Mouse (Mus musculus) Patski (cell line): ENCODE results near the gene Prdx2. TPM values are rescaled to one million over a fixed set of nuclear protein-coding genes. Genes with fewer than 3 reads are reported as not detected.

Source experiments
- ATAC-seq: fragments of 100-300 bp; one replicate; pipeline ENCODE4 v1.8.0; 2021
- CTCF ChIA-PET: fragments of 350-600 bp; sonication (Branson Sonifier 250); formaldehyde crosslinking; loops from one replicate; lab custom pipeline; 2022; ENCODE audit warnings: inconsistent platforms; lab: Charles Lee
- POLR2A ChIA-PET: fragments of 350-600 bp; sonication (Branson Sonifier 250); formaldehyde crosslinking; loops from one replicate; lab custom pipeline; 2022; ENCODE audit warnings: antibody characterized with exemption, inconsistent platforms; lab: Charles Lee
- DNase-seq: peaks from one replicate; pipeline ENCODE4 v3.0.0-alpha.2; 2011; ENCODE audit warnings: low read depth, low spot score
- H3K27me3 ChIP-seq: fragments of 371-371 bp; one replicate; pipeline ENCODE4 v1.5.1; 2021
- CTCF ChIP-seq: fragments of 100-300 bp; IDR thresholded peaks from one replicate; pipeline ENCODE4 v1.5.1; 2021
- in situ Hi-C: fragments of 300-500 bp; cut with MboI; formaldehyde crosslinking; loops from 3 replicates; pipeline ENCODE4 v1.11.1; 2018; ENCODE audit warnings: low pct_unique_long_range_greater_than_20kb, mixed read lengths
- polyA plus RNA-seq: library from polyadenylated mRNA; unstranded; gene quantifications from one replicate; pipeline ENCODE4 v1.2.3, GENCODE M21; 2021

Prdx2 gene
- polyA plus RNA-seq, 1 experiment from 2014 or later, result 668 TPM

DNA sequence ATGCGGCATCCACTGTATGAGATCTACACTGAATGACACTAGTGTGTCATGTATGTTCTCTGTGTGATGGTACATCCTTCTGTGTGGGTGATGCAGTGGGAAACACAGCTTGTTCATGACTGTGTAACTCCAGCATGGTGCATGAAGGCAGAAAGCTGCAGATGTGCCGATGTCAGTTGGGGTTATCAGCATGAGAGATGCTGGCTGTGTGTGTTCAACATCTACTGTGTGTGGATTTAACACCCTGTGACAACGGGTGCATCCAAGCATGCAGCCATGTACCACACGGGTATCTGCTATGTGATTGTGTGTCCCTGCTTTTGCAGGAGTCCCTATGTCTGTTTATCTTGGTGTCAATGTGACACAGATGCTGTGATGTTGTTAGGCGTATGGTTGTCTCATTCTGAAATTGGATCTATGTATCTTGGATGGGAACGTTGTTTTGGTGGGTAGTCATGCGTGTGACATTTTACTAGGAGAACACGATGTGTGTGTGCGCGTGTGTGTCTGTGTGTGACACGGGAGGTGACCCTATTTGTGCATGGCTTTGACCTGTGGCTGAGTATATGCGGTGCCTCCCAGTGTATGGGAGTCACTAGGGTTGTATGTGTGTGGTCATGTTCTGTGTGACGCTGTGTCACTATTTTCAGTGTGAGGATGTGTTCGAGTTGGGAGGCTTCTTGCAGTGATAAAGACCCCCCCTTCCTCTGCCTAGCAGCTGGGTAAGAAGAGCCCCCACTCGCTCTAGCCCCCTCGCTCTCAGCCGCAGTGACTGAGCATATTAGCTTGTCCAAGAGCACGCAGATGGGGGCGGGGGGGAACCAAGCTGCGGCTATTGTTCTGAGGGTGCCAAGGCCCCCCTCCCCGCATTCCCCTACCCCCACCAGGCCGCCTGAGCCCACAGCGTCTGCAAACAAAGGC is 33.1 kb upstream of the Prdx2 start:
- no peak for DNase-seq
- ATAC-seq, result no peak
- CTCF ChIA-PET, result no interaction called here
- TF ChIP-seq CTCF, result no peak
- in situ Hi-C loops, result no loop called here
- POLR2A ChIA-PET, result no interaction called here
- H3K27me3 ChIP-seq, result peaks cover 60% of the 10 kb centered on the region

- TF ChIP-seq CTCF, result peak; percentile 99
- ChIA-PET POLR2A (no interaction called here), CTCF (no interaction called here)
- DNase-seq (no peak), ATAC-seq (peak; percentile 60)
- H3K27me3 ChIP-seq, result peaks cover 56% of the 10 kb centered on the region
- in situ Hi-C loops, result no loop called here
Observed at GRCm38 (mm10) chr8:84936962-84937546, 32.3 kb upstream of the Prdx2 start, which contains the start of gene Mast1. Gene Mast1, minus strand, starts transcription at chr8:84937359.

DNA sequence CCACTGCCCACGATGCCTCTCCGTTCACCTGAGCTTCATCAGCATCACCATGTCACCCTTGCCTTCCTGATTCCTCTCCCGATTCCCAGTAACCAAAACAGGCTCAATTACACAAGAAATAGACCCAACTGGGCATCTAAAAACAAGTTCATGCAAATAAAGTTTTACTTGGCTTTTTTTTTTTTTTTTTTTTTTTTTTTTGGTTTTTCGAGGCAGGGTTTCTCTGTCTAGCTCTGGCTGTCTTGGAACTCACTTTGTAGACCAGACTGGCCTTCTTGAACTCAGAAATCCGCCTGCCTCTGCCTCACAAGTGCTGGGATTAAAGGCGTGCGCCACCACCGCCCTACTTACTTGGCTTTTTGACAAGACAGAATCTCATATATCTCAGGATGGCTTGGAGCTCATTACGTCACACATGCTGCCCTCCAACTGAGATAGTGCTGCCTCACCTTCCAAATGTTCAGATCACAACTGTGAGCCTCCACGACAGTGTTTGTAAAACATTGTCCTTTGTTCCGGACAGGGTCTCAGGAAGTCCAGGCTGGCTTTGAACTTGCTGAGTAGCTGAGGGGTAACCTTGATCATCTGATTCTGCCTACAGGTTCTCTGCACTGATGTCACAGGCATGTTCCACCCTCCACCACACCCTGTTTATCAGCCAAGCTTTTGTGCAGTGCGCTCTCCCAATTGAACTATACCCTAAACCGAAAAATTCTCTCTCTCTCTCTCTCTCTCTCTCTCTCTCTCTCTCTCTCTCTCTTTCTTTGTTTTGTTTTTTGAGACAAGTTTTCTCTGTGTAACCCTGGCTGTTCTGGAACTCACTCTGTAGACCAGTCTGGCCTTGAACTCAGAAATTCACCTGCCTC is 31.5 kb upstream of the Prdx2 start:
- ChIA-PET POLR2A (no interaction called here), CTCF (interaction anchor here (2.0 kb wide), 1 partner anchor 8 kb away, joined by 5 read pairs; no protein-coding TSS in a partner anchor)
- peaks cover 50% of the 10 kb centered on the region for H3K27me3 ChIP-seq
- DNase-seq (no peak), ATAC-seq (no peak)
- in situ Hi-C loops, result no loop called here
- TF ChIP-seq CTCF, result no peak

- DNase-seq (no peak), ATAC-seq (no peak)
- no peak for TF ChIP-seq CTCF
- H3K27me3 ChIP-seq, result peaks cover 62% of the 10 kb centered on the region
- ChIA-PET CTCF (interaction anchor here (1.3 to 1.4 kb wide), 2 partner anchors 31 to 46 kb away, joined by 3 read pairs; no protein-coding TSS in a partner anchor), POLR2A (no interaction called here)
- in situ Hi-C loops, result no loop called here
Observed at GRCm38 (mm10) chr8:84943699-84944098, 25.7 kb upstream of the Prdx2 start.

DNA sequence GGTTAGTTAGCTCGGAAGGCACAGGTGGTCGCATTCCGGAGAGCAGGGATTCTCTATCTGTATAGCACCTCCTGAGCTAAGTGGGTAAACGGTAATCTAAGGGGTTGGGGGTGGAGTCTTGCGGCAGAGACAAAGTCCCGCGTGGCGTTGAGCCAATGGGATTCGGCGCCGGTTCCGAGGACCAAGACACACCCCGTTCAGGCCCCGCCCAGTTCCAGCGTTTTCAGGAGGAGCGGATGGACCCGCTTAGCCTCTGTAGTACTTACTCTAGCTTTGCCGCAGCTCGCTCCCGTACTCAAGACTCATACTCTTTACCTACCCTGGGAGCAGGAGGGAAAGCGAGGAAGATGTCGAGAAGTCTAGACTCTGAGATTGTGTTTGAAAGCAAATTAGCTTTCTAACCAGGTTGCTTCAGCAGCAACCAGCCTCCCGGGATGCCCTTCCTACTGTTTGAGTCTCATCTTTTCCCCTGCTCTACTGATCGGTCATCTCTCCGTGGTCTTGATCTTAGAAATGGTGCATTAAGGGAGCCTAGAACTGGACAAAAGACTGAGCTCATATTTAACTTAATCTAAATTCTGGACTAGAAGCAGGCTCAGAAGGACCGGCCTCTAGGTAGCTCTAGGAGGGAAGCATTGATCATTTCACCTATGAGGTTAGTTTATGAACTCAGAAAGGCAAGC is 24.8 kb upstream of the Prdx2 start:
- ATAC-seq, result no peak
- in situ Hi-C loops, result no loop called here
- ChIA-PET CTCF (interaction anchor here (1.1 to 1.4 kb wide), 4 partner anchors 17 to 53 kb away, joined by 3 read pairs; no protein-coding TSS in a partner anchor), POLR2A (no interaction called here)
- peaks cover 59% of the 10 kb centered on the region for H3K27me3 ChIP-seq
- TF ChIP-seq CTCF, result no peak
- no peak for DNase-seq

DNA sequence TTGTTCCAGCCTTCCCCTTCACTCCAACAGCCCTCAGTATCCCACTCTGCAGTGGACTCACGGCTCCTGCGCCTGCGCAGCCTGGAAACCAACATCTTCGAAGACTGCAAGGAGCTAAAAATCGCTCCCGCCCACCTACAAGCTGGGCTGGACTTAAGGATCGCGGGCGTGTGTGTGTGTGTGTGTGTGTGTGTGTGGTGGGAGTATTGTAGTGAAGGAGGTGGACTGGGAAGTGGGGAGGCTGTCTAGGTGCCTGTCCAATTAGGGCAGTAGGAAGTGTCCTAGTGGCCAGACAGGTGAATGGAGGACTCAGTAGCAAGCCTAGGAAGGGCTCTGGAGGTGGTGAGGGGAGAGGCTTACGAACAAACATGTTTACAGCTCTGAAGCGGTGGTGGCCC is 24.2 kb upstream of the Prdx2 start:
- in situ Hi-C loops, result no loop called here
- CTCF ChIA-PET, result interaction anchor here (1.1 to 1.4 kb wide), 3 partner anchors 17 to 53 kb away, joined by 3 read pairs; no protein-coding TSS in a partner anchor
- DNase-seq (no peak), ATAC-seq (no peak)
- POLR2A ChIA-PET, result no interaction called here
- H3K27me3 ChIP-seq, result peaks cover 64% of the 10 kb centered on the region
- TF ChIP-seq CTCF, result no peak

DNA sequence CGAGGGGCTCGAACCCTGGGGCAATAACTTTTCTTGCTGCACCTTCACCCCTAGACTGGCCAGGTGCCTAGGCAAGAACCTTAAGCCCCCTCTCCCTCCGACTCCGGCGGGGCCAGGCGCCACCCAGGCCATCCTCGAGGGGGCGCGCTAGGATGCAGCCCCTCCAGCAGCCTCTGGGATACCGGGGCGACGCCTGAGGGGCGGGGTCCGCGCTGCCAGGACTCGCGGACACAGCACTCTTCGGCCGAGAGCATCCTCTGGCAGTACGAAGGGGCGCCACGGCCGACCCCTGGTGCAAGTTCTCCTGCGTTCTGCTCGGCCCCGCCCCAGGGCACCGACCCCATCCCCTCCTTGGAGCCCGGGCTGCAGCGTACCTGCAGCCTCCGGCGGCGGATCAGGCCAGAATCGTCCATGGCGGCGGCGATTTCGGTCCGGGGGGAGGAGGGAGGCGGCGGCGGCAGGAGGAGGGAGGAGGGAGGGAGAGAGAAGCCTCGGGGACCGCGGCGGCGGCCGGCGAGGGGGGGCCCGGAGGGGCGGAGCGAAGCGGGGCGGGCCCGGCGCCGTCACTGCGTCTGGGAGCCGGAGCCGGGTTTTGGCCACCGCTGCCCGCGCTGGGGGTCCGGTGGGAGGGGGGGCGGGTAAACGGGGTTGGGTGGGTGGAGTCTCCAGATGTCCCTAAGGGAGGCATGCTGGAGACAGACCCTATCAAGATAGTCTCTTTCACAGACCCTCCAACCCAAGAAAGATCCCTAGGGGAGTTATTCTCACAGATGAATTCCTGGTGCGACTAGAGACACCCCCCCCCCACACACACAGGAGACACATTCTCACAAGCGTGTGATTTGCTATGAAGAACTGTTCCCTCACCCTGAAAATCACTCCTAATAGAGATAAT is 23.5 kb upstream of the Prdx2 start:
- ChIA-PET POLR2A (no interaction called here), CTCF (interaction anchor here (1.1 to 1.2 kb wide), 2 partner anchors 18 to 52 kb away, joined by 3 read pairs; no protein-coding TSS in a partner anchor)
- peaks cover 63% of the 10 kb centered on the region for H3K27me3 ChIP-seq
- TF ChIP-seq CTCF, result peak; percentile 62
- in situ Hi-C loops, result no loop called here
- ATAC-seq (peak; percentile 15), DNase-seq (no peak)

DNA sequence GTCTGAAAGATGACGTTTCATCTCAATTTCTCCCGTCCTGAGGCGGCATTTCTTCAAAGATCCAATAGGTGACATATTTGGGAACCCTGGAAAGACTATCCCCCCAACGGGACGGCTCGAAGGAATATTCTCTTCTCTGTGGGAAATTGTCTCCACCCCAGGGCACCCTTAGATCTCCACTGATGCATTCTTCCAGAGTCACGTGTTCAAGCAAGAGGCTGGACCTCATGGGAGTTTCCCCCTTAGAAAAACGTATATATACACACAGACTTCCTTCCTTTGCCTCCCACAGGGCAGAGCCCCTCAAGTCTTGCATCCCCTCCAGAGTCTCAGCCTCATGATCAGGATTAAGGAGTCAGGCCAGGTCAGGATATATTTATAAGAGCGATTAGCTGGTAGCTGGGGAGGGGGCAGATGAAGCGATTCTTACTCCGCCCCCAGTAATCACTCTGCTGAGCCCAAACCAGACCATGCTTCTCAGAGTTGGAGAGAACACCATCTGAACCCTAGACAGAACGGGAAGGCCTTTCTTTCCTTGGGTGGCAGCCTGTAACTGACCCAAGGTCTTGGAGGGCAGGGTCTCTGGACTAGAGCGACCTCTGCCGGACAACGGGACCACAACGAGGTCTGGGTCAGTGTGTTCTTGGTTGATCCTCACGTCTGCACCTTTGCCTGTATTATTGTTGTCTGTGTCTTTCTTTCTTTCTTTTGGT is 22.7 kb upstream of the Prdx2 start, which contains the start of gene Rtbdn:
Gene Rtbdn (plus strand): TSS at position 464 of the 713 bp plus-strand sequence.
- CTCF ChIA-PET, result no interaction called here
- peak; percentile 48 for TF ChIP-seq CTCF
- in situ Hi-C loops, result no loop called here
- ATAC-seq, result no peak
- DNase-seq, result no peak
- POLR2A ChIA-PET, result no interaction called here
- peaks cover 59% of the 10 kb centered on the region for H3K27me3 ChIP-seq
